ENCODE assay signal across 13 mouse cellular contexts in genomic region chr5:25612036-25612705, GRCm38 (mm10).
DNase-seq lines count a peak whose midpoint lies in the region; ATAC-seq and TF ChIP-seq lines count a peak whose summit lies in the region.
"Had no signal": no experiment of that assay in that cellular context is flagged by ENCODE, and none has a peak within 500 bp of the region (broad histone marks: within the 10 kb centered on the region; RNA-seq: fewer than 3 reads in every experiment).

No protein-coding gene starts in this region.

- peak overlapping the region; percentile 69 for H3K27ac ChIP-seq in hindbrain, embryonic 15.5 days (replicated peaks)
- no peak overlapping the region for H3K27ac ChIP-seq in hindbrain, embryonic 10.5 days
- H3K27ac ChIP-seq: limb, embryonic 13.5 days had no signal

- TF ChIP-seq POLR2A in brain, embryonic 14.5 days (IDR thresholded peaks at IDR 0.05; ENCODE audit: borderline replicate concordance, extremely low read depth, insufficient read depth, insufficient read length, poor library complexity, severe bottlenecking): no peak

- no peaks in the 10 kb centered on the region for H3K27me3 ChIP-seq in hindbrain, embryonic 15.5 days
- H3K27me3 ChIP-seq in hindbrain, embryonic 10.5 days (ENCODE audit: insufficient read depth, poor library complexity, severe bottlenecking): no peaks in the 10 kb centered on the region
- H3K27me3 ChIP-seq: limb, embryonic 13.5 days had no signal

- H3K4me2 ChIP-seq in hindbrain, embryonic 15.5 days: no peak overlapping the region
- H3K4me2 ChIP-seq: limb, embryonic 13.5 days had no signal

- no peaks in the 10 kb centered on the region for H3K9me3 ChIP-seq in hindbrain, embryonic 15.5 days
- H3K9me3 ChIP-seq in hindbrain, embryonic 10.5 days: no peaks in the 10 kb centered on the region
- H3K9me3 ChIP-seq: limb, embryonic 13.5 days had no signal

- DNase-seq in cerebellum, postnatal 14 days: peak; percentile 67 to 74
- no peak for DNase-seq in hindbrain, embryonic 10.5 days (ENCODE audit: low spot score)
- peak; percentile 62 for DNase-seq in brain, embryonic 14.5 days (ENCODE audit: low read depth)
- peak; percentile 31 for DNase-seq in right cerebral cortex, adult 18-20 months
- no peak for DNase-seq in gastrocnemius, postnatal 25 days
- no peak for DNase-seq in heart, postnatal 14 days
- DNase-seq: heart, postnatal 4 days; kidney, adult 2 months; liver, postnatal 0 days had no signal

- H3K4me1 ChIP-seq in hindbrain, embryonic 15.5 days (replicated peaks): peaks cover 10% of the 10 kb centered on the region; the same call in 1 of the 2 replicates
- peaks cover 6% of the 10 kb centered on the region; the same call in 1 of the 2 replicates for H3K4me1 ChIP-seq in hindbrain, embryonic 10.5 days (replicated peaks)
- H3K4me1 ChIP-seq: limb, embryonic 13.5 days had no signal

- 64% methylated on average over 9 of the region's 9 CpGs for WGBS in hindbrain, embryonic 15.5 days
- WGBS in hindbrain, embryonic 10.5 days: 85% methylated on average over 9 of the region's 9 CpGs

- no peak overlapping the region for H3K9ac ChIP-seq in hindbrain, embryonic 15.5 days
- H3K9ac ChIP-seq: limb, embryonic 13.5 days; liver, postnatal 0 days had no signal

- H3K4me3 ChIP-seq in hindbrain, embryonic 15.5 days: no peak overlapping the region
- no peak overlapping the region for H3K4me3 ChIP-seq in hindbrain, embryonic 10.5 days
- H3K4me3 ChIP-seq: limb, embryonic 13.5 days; myocyte had no signal

- no peak for TF ChIP-seq CTCF in brain, embryonic 14.5 days (IDR thresholded peaks at IDR 0.05; ENCODE audit: borderline replicate concordance, extremely low read depth, insufficient read depth, insufficient read length)

- no peaks in the 10 kb centered on the region for H3K36me3 ChIP-seq in hindbrain, embryonic 15.5 days
- H3K36me3 ChIP-seq in hindbrain, embryonic 10.5 days: no peaks in the 10 kb centered on the region
- H3K36me3 ChIP-seq: limb, embryonic 13.5 days had no signal

- no peak for ATAC-seq in cerebellum, adult (ENCODE audit: insufficient number of reproducible peaks, low FRiP score, low TSS enrichment)
- 0 out of 2 replicates have a peak, but pooled peaks have one; percentile 54 for ATAC-seq in hindbrain, embryonic 15.5 days (ENCODE audit: low FRiP score, low read depth)
- ATAC-seq: liver, postnatal 0 days had no signal

- intact Hi-C loops in heart, postnatal 14 days (cut with DNase I): no loop called here

Comparison
In these comparisons a context has a peak if more than half of its experiments do, and no peak if none do; other contexts are left out.
1. DNase-seq: peak in cerebellum, postnatal 14 days (2 of 2), brain, embryonic 14.5 days (single experiment) and right cerebral cortex, adult 18-20 months (single experiment); none in hindbrain, embryonic 10.5 days (single experiment), gastrocnemius, postnatal 25 days (single experiment) and heart, postnatal 14 days (0 of 2).